Mouse (Mus musculus) spleen, adult 2 months (tissue): ENCODE data around the gene Ranbp3l.

Experiments used
- CTCF ChIP-seq: fragments of 200-500 bp; IDR thresholded peaks from 2 replicates; pipeline ENCODE4 v1.5.1; 2011; ENCODE audit warnings: mild to moderate bottlenecking, inconsistent platforms; ENCODE audit not compliant: insufficient read depth, insufficient read length, insufficient replicate concordance; ENCODE audit errors: extremely low read depth
- POLR2A ChIP-seq: fragments of 200-500 bp; IDR thresholded peaks from 2 replicates; pipeline ENCODE4 v1.6.1; 2011; ENCODE audit warnings: low read depth, low read length, inconsistent platforms

DNA sequence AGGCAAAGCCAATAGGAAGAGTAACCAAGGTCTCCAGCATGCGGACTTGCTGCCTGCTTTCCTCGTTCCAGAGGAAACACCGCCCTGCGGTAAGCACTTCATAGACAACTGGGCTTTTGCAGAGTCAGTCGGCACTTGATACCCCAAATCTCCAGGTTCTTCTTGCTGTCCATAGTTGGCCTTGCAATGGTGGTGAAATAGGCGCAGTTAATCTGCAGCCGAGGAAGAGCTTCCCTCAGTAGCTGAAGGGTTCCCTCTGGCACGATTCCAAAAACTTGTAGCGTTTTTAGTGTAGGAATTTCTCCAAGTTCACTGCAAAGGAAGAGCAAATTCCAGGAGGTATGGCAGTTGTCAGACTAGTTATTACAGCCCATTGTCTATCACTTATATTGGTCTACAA, 145.8 kb downstream of the Ranbp3l start:
- TF ChIP-seq CTCF: no peak
- TF ChIP-seq POLR2A: no peak
